Comparison of ENCODE assay signal across 23 mouse cellular contexts in the genomic region with DNA sequence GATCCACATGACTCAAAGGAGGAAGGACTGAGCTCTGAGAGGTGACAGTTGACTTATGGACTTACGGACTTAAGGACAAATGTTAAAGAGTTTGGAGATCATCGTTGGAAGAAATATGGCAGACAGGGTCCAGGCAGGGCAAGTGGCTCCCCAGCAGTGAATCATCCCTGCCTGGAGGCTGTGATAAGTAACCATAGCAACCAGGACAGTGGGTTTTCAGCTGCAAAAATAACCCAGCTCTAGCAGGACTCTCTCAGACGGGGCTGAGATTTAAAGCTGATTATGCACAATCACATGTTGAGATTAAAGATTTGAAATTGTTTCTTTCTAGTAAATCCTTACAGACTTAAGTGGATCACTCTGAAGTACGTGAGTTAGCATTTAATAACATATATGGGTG.
DNase-seq lines count a peak whose midpoint lies in the region; ATAC-seq and TF ChIP-seq lines count a peak whose summit lies in the region.
"Had no signal": no experiment of that assay in that cellular context is flagged by ENCODE, and none has a peak within 500 bp of the region (broad histone marks: within the 10 kb centered on the region; RNA-seq: fewer than 3 reads in every experiment).

No protein-coding gene starts in this region.

- H3K9ac ChIP-seq in midbrain, embryonic 13.5 days (replicated peaks), result no peak overlapping the region
- H3K9ac ChIP-seq in forebrain, postnatal 0 days, result no peak overlapping the region
- H3K9ac ChIP-seq: forebrain, embryonic 13.5 days; heart, embryonic 15.5 days; hindbrain, embryonic 13.5 days had no signal

- H3K27ac ChIP-seq in midbrain, embryonic 13.5 days, result no peak overlapping the region
- no peak overlapping the region for H3K27ac ChIP-seq in midbrain, embryonic 10.5 days (replicated peaks)
- H3K27ac ChIP-seq in forebrain, postnatal 0 days (ENCODE audit: low read depth, low read length), result no peak overlapping the region
- H3K27ac ChIP-seq: embryonic facial prominence, embryonic 10.5 days; forebrain, embryonic 13.5 days; heart, adult 2 months; heart, embryonic 15.5 days; hindbrain, embryonic 13.5 days; hindbrain, postnatal 0 days had no signal

- no peak overlapping the region for H3K4me3 ChIP-seq in midbrain, embryonic 13.5 days (replicated peaks)
- no peak overlapping the region for H3K4me3 ChIP-seq in midbrain, embryonic 10.5 days
- H3K4me3 ChIP-seq in forebrain, postnatal 0 days (ENCODE audit: low read depth, low read length), result no peak overlapping the region
- H3K4me3 ChIP-seq: embryonic facial prominence, embryonic 10.5 days; forebrain, embryonic 13.5 days; heart, adult 2 months; heart, embryonic 15.5 days; hindbrain, embryonic 13.5 days had no signal

- peaks cover 12% of the 10 kb centered on the region; the same call in 1 of the 2 replicates for H3K4me1 ChIP-seq in midbrain, embryonic 13.5 days (replicated peaks)
- no peaks in the 10 kb centered on the region; the same call in 1 of the 2 replicates for H3K4me1 ChIP-seq in midbrain, embryonic 10.5 days
- H3K4me1 ChIP-seq in forebrain, postnatal 0 days (ENCODE audit: insufficient read depth), result peaks cover 4% of the 10 kb centered on the region; the same call in 1 of the 2 replicates

- TF ChIP-seq CTCF in forebrain, postnatal 0 days (IDR thresholded peaks at IDR 0.05; ENCODE audit: low read depth), result no peak

- no peak overlapping the region for H3K4me2 ChIP-seq in midbrain, embryonic 13.5 days (replicated peaks)
- no peak overlapping the region for H3K4me2 ChIP-seq in forebrain, postnatal 0 days (ENCODE audit: low read depth)
- H3K4me2 ChIP-seq: forebrain, embryonic 13.5 days; heart, embryonic 11.5 days; heart, embryonic 15.5 days; hindbrain, embryonic 13.5 days had no signal

- no peaks in the 10 kb centered on the region for H3K27me3 ChIP-seq in midbrain, embryonic 13.5 days
- no peaks in the 10 kb centered on the region for H3K27me3 ChIP-seq in midbrain, embryonic 10.5 days (ENCODE audit: low read depth, poor library complexity, severe bottlenecking)
- no peaks in the 10 kb centered on the region for H3K27me3 ChIP-seq in forebrain, postnatal 0 days (ENCODE audit: insufficient read depth, low read length)
- H3K27me3 ChIP-seq: forebrain, embryonic 13.5 days; heart, embryonic 15.5 days; hindbrain, embryonic 13.5 days had no signal

- H3K9me3 ChIP-seq in midbrain, embryonic 13.5 days, result no peaks in the 10 kb centered on the region
- H3K9me3 ChIP-seq in midbrain, embryonic 10.5 days (replicated peaks), result no peaks in the 10 kb centered on the region
- no peaks in the 10 kb centered on the region for H3K9me3 ChIP-seq in forebrain, postnatal 0 days (ENCODE audit: low read length)
- H3K9me3 ChIP-seq: embryonic facial prominence, embryonic 10.5 days; forebrain, embryonic 13.5 days; heart, embryonic 15.5 days; hindbrain, embryonic 13.5 days had no signal

- WGBS in midbrain, embryonic 13.5 days, result 42% methylated on average over 4 of the region's 4 CpGs
- WGBS in midbrain, embryonic 10.5 days, result 67% methylated on average over 4 of the region's 4 CpGs
- 58% methylated on average over 4 of the region's 4 CpGs for WGBS in forebrain, postnatal 0 days

- peaks cover 10% of the 10 kb centered on the region; the same call in 1 of the 2 replicates for H3K36me3 ChIP-seq in midbrain, embryonic 13.5 days
- peaks cover 82% of the 10 kb centered on the region for H3K36me3 ChIP-seq in midbrain, embryonic 10.5 days
- no peaks in the 10 kb centered on the region for H3K36me3 ChIP-seq in forebrain, postnatal 0 days (ENCODE audit: insufficient read depth)
- H3K36me3 ChIP-seq: G1E had no signal

- ATAC-seq in midbrain, embryonic 13.5 days, result peak; percentile 37; the same call in 1 of the 2 replicates
- no peak for ATAC-seq in forebrain, postnatal 0 days
- ATAC-seq: CD4-positive, CD25-positive, alpha-beta regulatory T cell, adult 4 months; forebrain, embryonic 13.5 days; hindbrain, postnatal 0 days had no signal

- peak; percentile 10 for DNase-seq in embryo, embryonic 10.5 days (ENCODE audit: low spot score)
- no peak for DNase-seq in embryo, embryonic 10 days (ENCODE audit: low spot score)
- no peak for DNase-seq in midbrain, embryonic 10.5 days (ENCODE audit: low spot score)
- peak; percentile 33 for DNase-seq in right cerebral cortex, adult 18-20 months
- DNase-seq in right cerebral cortex, postnatal 36 days (ENCODE audit: low spot score in 2 of 2), result no peak
- DNase-seq in retina, postnatal 1 day, result peak; percentile 42
- DNase-seq in forebrain, postnatal 0 days, result no peak
- DNase-seq: adrenal gland, adult 8-10 months; B cell, adult 2 months; cerebellum, adult 2 months; cerebellum, postnatal 10 days; gastrocnemius, postnatal 10 days; heart, adult 2 months; heart, postnatal 14 days had no signal

Comparison
In these comparisons a context has a peak if more than half of its experiments do, and no peak if none do; other contexts are left out.
1. DNase-seq: peak in embryo, embryonic 10.5 days (single experiment), right cerebral cortex, adult 18-20 months (single experiment) and retina, postnatal 1 day (single experiment); none in embryo, embryonic 10 days (single experiment), midbrain, embryonic 10.5 days (single experiment), right cerebral cortex, postnatal 36 days (0 of 2) and forebrain, postnatal 0 days (single experiment).